ENCODE assay signal across 9 mouse cellular contexts in the genomic region with DNA sequence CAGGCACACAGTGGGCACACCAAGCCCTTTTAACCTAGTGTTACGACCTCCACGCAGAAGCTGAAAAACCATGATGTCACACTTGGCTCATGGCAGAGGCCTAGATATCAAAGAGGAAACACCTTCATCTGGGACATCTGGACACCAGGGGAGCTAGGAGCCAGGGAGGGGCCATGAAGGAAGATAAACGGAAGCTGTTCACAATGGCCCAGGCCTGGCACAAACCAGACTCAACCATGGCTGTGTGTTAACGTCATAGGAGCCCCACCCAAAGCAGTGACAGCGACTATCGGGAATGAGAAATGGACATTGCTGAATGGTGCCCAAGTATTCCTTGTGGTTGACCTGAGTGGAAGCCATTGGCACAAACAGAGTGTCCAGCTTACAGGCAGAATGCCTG. TPM values are rescaled to one million over a fixed set of nuclear protein-coding genes. Genes with fewer than 3 reads are reported as not detected.
A peak's percentile ranks its signal among the peaks of the same experiment; 100 is the strongest.
DNase-seq lines count a peak whose midpoint lies in the region.
"Had no signal": no experiment of that assay in that cellular context is flagged by ENCODE, and none has a peak within 500 bp of the region (broad histone marks: within the 10 kb centered on the region; RNA-seq: fewer than 3 reads in every experiment).

No protein-coding gene starts in this region.

- intact Hi-C loops in heart, postnatal 25 days (cut with DNase I), result no loop called here

- DNase-seq in 416B (ENCODE audit: low read depth), result peak; percentile 3
- DNase-seq in Muller cell, postnatal 12 days (ENCODE audit: inconsistent ontology term), result peak; percentile 34
- DNase-seq in heart, postnatal 25 days (ENCODE audit: low spot score), result peak; percentile 21
- peak; percentile 81 for DNase-seq in lung, postnatal 10 days
- no peak for DNase-seq in ovary, postnatal 10 days (ENCODE audit: low spot score)
- no peak for DNase-seq in cerebellum, adult 11-12 months
- DNase-seq in urinary bladder, postnatal 10 days (ENCODE audit: low spot score), result no peak
- DNase-seq: left cerebral cortex, postnatal 4 days; right cerebral cortex, postnatal 4 days had no signal

RNA-seq across cellular contexts. Expression of a gene that starts 13.2 kb away (rescaled TPM):
- 1 to 10 TPM; 6.3 to 7.7 TPM for total RNA-seq in heart, postnatal 25 days (2021)

Comparison
In these comparisons a context has a peak if more than half of its experiments do, and no peak if none do; other contexts are left out.
1. DNase-seq: peak in 416B (single experiment), Muller cell, postnatal 12 days (single experiment), heart, postnatal 25 days (single experiment) and lung, postnatal 10 days (single experiment); none in ovary, postnatal 10 days (single experiment), cerebellum, adult 11-12 months (single experiment) and urinary bladder, postnatal 10 days (single experiment).